Mouse (Mus musculus) megakaryocyte progenitor cell, adult 5-6 weeks (primary cell): ENCODE data around the gene Bivm. TPM values are rescaled to one million over a fixed set of nuclear protein-coding genes. Genes with fewer than 3 reads are reported as not detected.
A peak's percentile ranks its signal among the peaks of the same experiment; 100 is the strongest.

Source experiments
- ATAC-seq: replicated peaks from 2 replicates; pipeline ENCODE4 v1.8.0; 2016; ENCODE audit warnings: mild to moderate bottlenecking, moderate TSS enrichment, inconsistent platforms; ENCODE audit not compliant: poor library complexity
- total RNA-seq, 2 experiments: library from RNA; stranded (forward) in 1 of 2; stranded (reverse) in 1 of 2; fragments of 157-497, 149-512 nt in 1 of 2; fragments of 200-1000 nt in 1 of 2; gene quantifications; 2 replicates each; pipeline versions ENCODE4 v1.2.3 to v1.2.4; 2015 to 2017

The Bivm gene
- total RNA-seq, 2 experiments from 2014 or later = 10.9 to 17.9 TPM

DNA sequence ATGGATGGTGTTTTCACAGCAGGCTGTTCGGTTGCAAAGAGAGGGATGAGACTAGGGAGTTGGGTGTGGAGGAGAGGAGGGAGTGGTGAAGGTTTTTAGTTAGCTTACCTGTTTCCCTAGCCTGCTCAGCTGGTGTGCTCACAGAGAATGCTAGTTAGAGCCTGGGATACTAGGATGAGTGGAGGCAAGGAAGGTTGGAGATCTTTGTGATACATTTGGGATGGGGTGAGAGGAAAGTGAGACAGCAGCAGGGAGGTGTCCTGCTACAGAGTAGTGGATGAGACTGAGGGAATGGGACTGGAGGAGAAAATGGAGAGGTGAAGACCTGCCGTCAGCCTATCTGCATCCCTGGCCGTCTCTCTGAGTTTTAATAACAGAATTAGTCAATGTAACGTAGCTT is 53.9 kb downstream of the Bivm start:
- no peak for ATAC-seq

- ATAC-seq = 0 out of 2 replicates have a peak, but pooled peaks have one; percentile 34
Measured at GRCm38 (mm10) chr1:44173903-44174302, 55.1 kb downstream of the Bivm start.

GRCm38 (mm10) chr1:44178086-44178485 is 59.3 kb downstream of the Bivm start:
- no peak for ATAC-seq

GRCm38 (mm10) chr1:44186396-44186795 is 67.6 kb downstream of the Bivm start:
- no peak for ATAC-seq

Other genes starting within 250 kb of the Bivm start
- 81.2 and 93.6 TPM in 2 replicates for gene Tpp2, start 185.3 kb upstream of the Bivm start, total RNA-seq (2015)
- gene Tpp2, start 185.3 kb upstream of the Bivm start, total RNA-seq (2017) = 76.1 and 102 TPM in 2 replicates
- not detected in 2 replicates for gene Mettl21c, start 98.9 kb upstream of the Bivm start, total RNA-seq (2015)
- not detected in 2 replicates for gene Mettl21c, start 98.9 kb upstream of the Bivm start, total RNA-seq (2017)
- 0.51 TPM in 1 of 2 replicates, not detected in the other for gene Gm8251, start 57.0 kb upstream of the Bivm start, total RNA-seq (2015)
- 0.25 and 0.51 TPM in 2 replicates for gene Gm8251, start 57.0 kb upstream of the Bivm start, total RNA-seq (2017)
- 104 and 105 TPM in 2 replicates for gene Tex30, start 16.5 kb upstream of the Bivm start, total RNA-seq (2015)
- gene Tex30, start 16.5 kb upstream of the Bivm start, total RNA-seq (2017) = 69.6 and 78.2 TPM in 2 replicates
- gene Kdelc1, start 149 bp upstream of the Bivm start, total RNA-seq (2015) = 38.7 and 41.8 TPM in 2 replicates
- gene Kdelc1, start 149 bp upstream of the Bivm start, total RNA-seq (2017) = 34.3 and 35.7 TPM in 2 replicates
- 5.9 and 7.1 TPM in 2 replicates for gene Ercc5, start 28.8 kb downstream of the Bivm start, total RNA-seq (2015)
- gene Ercc5, start 28.8 kb downstream of the Bivm start, total RNA-seq (2017) = 6.2 and 12.7 TPM in 2 replicates
- gene Mettl21e, start 100.0 kb downstream of the Bivm start, total RNA-seq (2015) = not detected in 2 replicates
- not detected in 2 replicates for gene Mettl21e, start 100.0 kb downstream of the Bivm start, total RNA-seq (2017)